In the genomic region with DNA sequence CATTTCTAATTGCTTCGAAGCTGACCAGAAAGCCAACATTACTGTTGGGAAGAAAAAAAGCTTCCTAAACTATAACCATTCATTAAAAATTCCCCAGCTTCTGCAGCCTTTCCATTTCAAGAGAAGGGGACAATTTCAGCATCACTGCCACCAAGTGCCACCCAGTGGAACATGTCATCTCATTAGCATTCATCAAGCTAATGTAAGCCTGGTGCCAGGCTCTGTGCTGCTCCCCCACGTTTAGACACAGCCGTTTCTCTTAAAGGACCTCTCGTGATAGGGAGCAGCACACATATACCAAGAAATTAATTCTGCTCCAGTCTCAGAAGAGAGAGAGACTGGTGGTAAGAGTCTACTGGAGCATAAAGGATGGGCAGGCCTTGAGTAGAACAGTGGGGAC, we compare ENCODE assay signal across 19 mouse cellular contexts.
DNase-seq lines count a peak whose midpoint lies in the region; ATAC-seq and TF ChIP-seq lines count a peak whose summit lies in the region.
"Had no signal": no experiment of that assay in that cellular context is flagged by ENCODE, and none has a peak within 500 bp of the region (broad histone marks: within the 10 kb centered on the region; RNA-seq: fewer than 3 reads in every experiment).

No protein-coding gene starts in this region.

- H3K9me3 ChIP-seq in forebrain, embryonic 16.5 days (ENCODE audit: control insufficient read depth, low read length), result no peaks in the 10 kb centered on the region; the same call in 1 of the 2 replicates
- H3K9me3 ChIP-seq in forebrain, embryonic 13.5 days (replicated peaks), result no peaks in the 10 kb centered on the region; the same call in 1 of the 2 replicates
- H3K9me3 ChIP-seq in hindbrain, postnatal 0 days (ENCODE audit: low read length), result 0 out of 2 replicates have a peak, but pooled peaks cover 4% of the 10 kb centered on the region
- no peaks in the 10 kb centered on the region for H3K9me3 ChIP-seq in hindbrain, embryonic 11.5 days (ENCODE audit: control insufficient read depth, low read length)
- no peaks in the 10 kb centered on the region for H3K9me3 ChIP-seq in midbrain, embryonic 11.5 days (ENCODE audit: control insufficient read depth, low read length)
- peaks cover 7% of the 10 kb centered on the region; the same call in 1 of the 2 replicates for H3K9me3 ChIP-seq in midbrain, embryonic 13.5 days
- H3K9me3 ChIP-seq: embryonic facial prominence, embryonic 10.5 days; intestine, embryonic 15.5 days had no signal

- ATAC-seq in forebrain, embryonic 16.5 days, result peak; percentile 67; the same call in 1 of the 2 replicates
- ATAC-seq in forebrain, embryonic 13.5 days, result no peak
- no peak for ATAC-seq in hindbrain, postnatal 0 days
- ATAC-seq in hindbrain, embryonic 11.5 days (ENCODE audit: low FRiP score), result no peak
- ATAC-seq in midbrain, embryonic 11.5 days (ENCODE audit: low FRiP score), result no peak
- no peak for ATAC-seq in midbrain, embryonic 13.5 days
- ATAC-seq: intestine, embryonic 15.5 days had no signal

- H3K4me1 ChIP-seq in forebrain, embryonic 16.5 days (replicated peaks; ENCODE audit: control insufficient read depth, insufficient read depth, low read length), result peaks cover 6% of the 10 kb centered on the region; the same call in 1 of the 2 replicates
- no peaks in the 10 kb centered on the region for H3K4me1 ChIP-seq in forebrain, embryonic 13.5 days
- no peaks in the 10 kb centered on the region for H3K4me1 ChIP-seq in hindbrain, postnatal 0 days (ENCODE audit: insufficient read depth, low read length)
- no peaks in the 10 kb centered on the region for H3K4me1 ChIP-seq in hindbrain, embryonic 11.5 days (replicated peaks; ENCODE audit: control insufficient read depth, insufficient read depth, low read length)
- H3K4me1 ChIP-seq in midbrain, embryonic 11.5 days (ENCODE audit: control insufficient read depth, insufficient read depth, low read length), result no peaks in the 10 kb centered on the region; the same call in 1 of the 2 replicates
- peaks cover 11% of the 10 kb centered on the region; the same call in 1 of the 2 replicates for H3K4me1 ChIP-seq in midbrain, embryonic 13.5 days (replicated peaks)
- H3K4me1 ChIP-seq: embryonic facial prominence, embryonic 10.5 days; heart, embryonic 12.5 days; hindbrain, embryonic 10.5 days; intestine, embryonic 15.5 days had no signal

- no peak for TF ChIP-seq POLR2A in brain, embryonic 14.5 days (IDR thresholded peaks at IDR 0.05; ENCODE audit: borderline replicate concordance, extremely low read depth, insufficient read depth, insufficient read length, poor library complexity, severe bottlenecking)

- no peaks in the 10 kb centered on the region for H3K27me3 ChIP-seq in forebrain, embryonic 16.5 days (replicated peaks; ENCODE audit: control insufficient read depth, insufficient read depth, low read length)
- H3K27me3 ChIP-seq in forebrain, embryonic 13.5 days, result no peaks in the 10 kb centered on the region
- no peaks in the 10 kb centered on the region for H3K27me3 ChIP-seq in hindbrain, postnatal 0 days (ENCODE audit: insufficient read depth, low read length)
- H3K27me3 ChIP-seq in hindbrain, embryonic 11.5 days (ENCODE audit: control insufficient read depth, insufficient read depth, low read length), result no peaks in the 10 kb centered on the region
- H3K27me3 ChIP-seq in midbrain, embryonic 11.5 days (ENCODE audit: control insufficient read depth, insufficient read depth, low read length), result no peaks in the 10 kb centered on the region
- H3K27me3 ChIP-seq in midbrain, embryonic 13.5 days, result no peaks in the 10 kb centered on the region
- H3K27me3 ChIP-seq: heart, embryonic 12.5 days; intestine, embryonic 15.5 days had no signal

- DNase-seq in hindbrain, postnatal 0 days (ENCODE audit: low spot score), result peak; percentile 20
- no peak for DNase-seq in hindbrain, embryonic 11.5 days (ENCODE audit: low spot score)
- DNase-seq in midbrain, embryonic 11.5 days (ENCODE audit: low spot score, missing footprints), result peak; percentile 37
- DNase-seq in brain, embryonic 14.5 days (ENCODE audit: low read depth), result peak; percentile 52
- DNase-seq in right cerebral cortex, postnatal 4 days, result no peak
- DNase-seq: adrenal gland, postnatal 10 days; cerebellum, adult 18-20 months; cerebellum, adult 9-11 months; cerebellum, postnatal 36 days; gastrocnemius, adult 2 months; gastrocnemius, postnatal 25 days had no signal

- 0 out of 2 replicates have a peak, but pooled peaks have one; percentile 11 for TF ChIP-seq CTCF in hindbrain, postnatal 0 days (IDR thresholded peaks at IDR 0.05; ENCODE audit: low read depth)
- TF ChIP-seq CTCF in brain, embryonic 14.5 days (IDR thresholded peaks at IDR 0.05; ENCODE audit: borderline replicate concordance, extremely low read depth, insufficient read depth, insufficient read length), result no peak

- H3K27ac ChIP-seq in forebrain, embryonic 16.5 days (ENCODE audit: low read length), result no peak overlapping the region
- no peak overlapping the region for H3K27ac ChIP-seq in forebrain, embryonic 13.5 days
- H3K27ac ChIP-seq in hindbrain, postnatal 0 days, result no peak overlapping the region
- no peak overlapping the region for H3K27ac ChIP-seq in hindbrain, embryonic 11.5 days (ENCODE audit: low read depth, low read length)
- H3K27ac ChIP-seq in midbrain, embryonic 11.5 days (ENCODE audit: low read depth, low read length), result no peak overlapping the region
- no peak overlapping the region for H3K27ac ChIP-seq in midbrain, embryonic 13.5 days
- H3K27ac ChIP-seq: embryonic facial prominence, embryonic 10.5 days; gastrocnemius, adult 2 months; hindbrain, embryonic 10.5 days; intestine, embryonic 15.5 days had no signal

- H3K4me2 ChIP-seq in forebrain, embryonic 16.5 days (ENCODE audit: low read length), result no peak overlapping the region
- no peak overlapping the region for H3K4me2 ChIP-seq in forebrain, embryonic 13.5 days
- H3K4me2 ChIP-seq in hindbrain, postnatal 0 days (ENCODE audit: low read depth, low read length), result no peak overlapping the region
- no peak overlapping the region for H3K4me2 ChIP-seq in hindbrain, embryonic 11.5 days (replicated peaks; ENCODE audit: low read depth, low read length)
- H3K4me2 ChIP-seq in midbrain, embryonic 11.5 days, result no peak overlapping the region
- no peak overlapping the region for H3K4me2 ChIP-seq in midbrain, embryonic 13.5 days (replicated peaks)
- H3K4me2 ChIP-seq: heart, embryonic 12.5 days; intestine, embryonic 15.5 days had no signal

- no peaks in the 10 kb centered on the region for H3K36me3 ChIP-seq in forebrain, embryonic 16.5 days (ENCODE audit: control insufficient read depth, insufficient read depth)
- H3K36me3 ChIP-seq in forebrain, embryonic 13.5 days (ENCODE audit: poor library complexity, severe bottlenecking), result no peaks in the 10 kb centered on the region
- H3K36me3 ChIP-seq in hindbrain, postnatal 0 days (ENCODE audit: insufficient read depth, low read length), result no peaks in the 10 kb centered on the region
- no peaks in the 10 kb centered on the region for H3K36me3 ChIP-seq in hindbrain, embryonic 11.5 days (ENCODE audit: control insufficient read depth, insufficient read depth, low read length)
- H3K36me3 ChIP-seq in midbrain, embryonic 11.5 days (ENCODE audit: control insufficient read depth, insufficient read depth, low read length), result no peaks in the 10 kb centered on the region
- H3K36me3 ChIP-seq in midbrain, embryonic 13.5 days, result no peaks in the 10 kb centered on the region
- H3K36me3 ChIP-seq: embryonic facial prominence, embryonic 10.5 days; heart, embryonic 12.5 days; hindbrain, embryonic 10.5 days; intestine, embryonic 15.5 days had no signal

- H3K4me3 ChIP-seq in forebrain, embryonic 16.5 days (replicated peaks; ENCODE audit: low read length), result no peak overlapping the region
- H3K4me3 ChIP-seq in forebrain, embryonic 13.5 days, result no peak overlapping the region
- H3K4me3 ChIP-seq in hindbrain, postnatal 0 days (ENCODE audit: low read length), result no peak overlapping the region
- H3K4me3 ChIP-seq in hindbrain, embryonic 11.5 days (ENCODE audit: low read depth, low read length), result no peak overlapping the region
- no peak overlapping the region for H3K4me3 ChIP-seq in midbrain, embryonic 11.5 days (ENCODE audit: low read depth, low read length)
- no peak overlapping the region for H3K4me3 ChIP-seq in midbrain, embryonic 13.5 days (replicated peaks)
- H3K4me3 ChIP-seq: embryonic facial prominence, embryonic 10.5 days; erythroblast, embryonic 14.5 days; gastrocnemius, adult 2 months; heart, embryonic 12.5 days; hindbrain, embryonic 10.5 days; intestine, embryonic 15.5 days had no signal

- WGBS in forebrain, embryonic 16.5 days, result 43% methylated on average over 4 of the region's 4 CpGs
- 57% methylated on average over 4 of the region's 4 CpGs for WGBS in forebrain, embryonic 13.5 days
- WGBS in hindbrain, postnatal 0 days, result 40% methylated on average over 4 of the region's 4 CpGs
- 69% methylated on average over 4 of the region's 4 CpGs for WGBS in hindbrain, embryonic 11.5 days
- 83% methylated on average over 4 of the region's 4 CpGs for WGBS in midbrain, embryonic 11.5 days
- 72% methylated on average over 4 of the region's 4 CpGs for WGBS in midbrain, embryonic 13.5 days

- H3K9ac ChIP-seq in forebrain, embryonic 16.5 days (replicated peaks; ENCODE audit: low read depth, low read length), result no peak overlapping the region
- H3K9ac ChIP-seq in forebrain, embryonic 13.5 days, result no peak overlapping the region
- no peak overlapping the region for H3K9ac ChIP-seq in hindbrain, postnatal 0 days (replicated peaks; ENCODE audit: low read length)
- no peak overlapping the region for H3K9ac ChIP-seq in hindbrain, embryonic 11.5 days (ENCODE audit: low read depth, low read length)
- no peak overlapping the region for H3K9ac ChIP-seq in midbrain, embryonic 11.5 days (ENCODE audit: low read length)
- no peak overlapping the region for H3K9ac ChIP-seq in midbrain, embryonic 13.5 days (replicated peaks)
- H3K9ac ChIP-seq: heart, embryonic 12.5 days; intestine, embryonic 15.5 days had no signal

Comparison
In these comparisons a context has a peak if more than half of its experiments do, and no peak if none do; other contexts are left out.
1. DNase-seq: peak in hindbrain, postnatal 0 days (single experiment), midbrain, embryonic 11.5 days (single experiment) and brain, embryonic 14.5 days (single experiment); none in hindbrain, embryonic 11.5 days (single experiment) and right cerebral cortex, postnatal 4 days (single experiment).